In genomic region chr17:63053311-63053710, GRCm38 (mm10) we compare ENCODE assay signal across 26 mouse cellular contexts.
"Had no signal": no experiment of that assay in that cellular context is flagged by ENCODE, and none has a peak within 500 bp of the region (broad histone marks: within the 10 kb centered on the region; RNA-seq: fewer than 3 reads in every experiment).

No protein-coding gene starts in this region.

- H3K27ac ChIP-seq: gastrocnemius, adult 2 months; heart, embryonic 13.5 days; heart, embryonic 15.5 days; hindbrain, embryonic 10.5 days; hindbrain, embryonic 12.5 days; hindbrain, embryonic 14.5 days; intestine, embryonic 15.5 days; layer of hippocampus, adult 2 months; left cerebral cortex, adult 2 months; limb, embryonic 10.5 days; limb, embryonic 12.5 days had no signal

- H3K9me3 ChIP-seq: heart, embryonic 13.5 days; heart, embryonic 15.5 days; hindbrain, embryonic 10.5 days; hindbrain, embryonic 12.5 days; intestine, embryonic 15.5 days; limb, embryonic 10.5 days; limb, embryonic 12.5 days had no signal

- H3K27me3 ChIP-seq: heart, embryonic 13.5 days; heart, embryonic 15.5 days; hindbrain, embryonic 12.5 days; intestine, embryonic 15.5 days; limb, embryonic 12.5 days had no signal

- H3K4me3 ChIP-seq: gastrocnemius, adult 2 months; heart, embryonic 13.5 days; heart, embryonic 15.5 days; hindbrain, embryonic 10.5 days; hindbrain, embryonic 12.5 days; intestine, embryonic 15.5 days; layer of hippocampus, adult 2 months; left cerebral cortex, adult 2 months; limb, embryonic 10.5 days; limb, embryonic 12.5 days had no signal

- H3K4me2 ChIP-seq: heart, embryonic 11.5 days; heart, embryonic 13.5 days; heart, embryonic 15.5 days; hindbrain, embryonic 12.5 days; hindbrain, embryonic 14.5 days; intestine, embryonic 15.5 days; limb, embryonic 12.5 days had no signal

- ATAC-seq: hindbrain, embryonic 16.5 days; inflammation-experienced regulatory T-cells, adult 6 months; intestine, embryonic 15.5 days; intestine, postnatal 0 days had no signal

- H3K36me3 ChIP-seq: heart, embryonic 15.5 days; hindbrain, embryonic 10.5 days; hindbrain, embryonic 12.5 days; intestine, embryonic 15.5 days; limb, embryonic 10.5 days; limb, embryonic 12.5 days had no signal

- H3K9ac ChIP-seq: heart, embryonic 13.5 days; heart, embryonic 15.5 days; hindbrain, embryonic 12.5 days; hindbrain, embryonic 14.5 days; intestine, embryonic 15.5 days; limb, embryonic 12.5 days had no signal

- DNase-seq: gastrocnemius, adult 2 months; gastrocnemius, postnatal 10 days; gastrocnemius, postnatal 25 days; heart, adult 18-20 months; heart, postnatal 14 days; heart, postnatal 36 days; kidney, adult 18-20 months; kidney, adult 8-10 months; kidney, postnatal 10 days; kidney, postnatal 25 days; kidney, postnatal 4 days; liver had no signal

- H3K4me1 ChIP-seq: heart, embryonic 13.5 days; heart, embryonic 15.5 days; hindbrain, embryonic 10.5 days; intestine, embryonic 15.5 days; limb, embryonic 12.5 days had no signal
